Mouse (Mus musculus) cerebellum, adult 2 months (tissue): ENCODE data around the gene Sigmar1.

Experiments
- CTCF ChIP-seq: fragments of 200-500 bp; IDR thresholded peaks from 2 replicates; pipeline ENCODE4 v1.5.1; 2011; ENCODE audit warnings: low read depth, mild to moderate bottlenecking, control low read depth, low read length, moderate library complexity, borderline replicate concordance; ENCODE audit not compliant: insufficient read depth
- POLR2A ChIP-seq: fragments of 200-500 bp; IDR thresholded peaks from 2 replicates; pipeline ENCODE4 v1.6.1; 2011; ENCODE audit warnings: low read length, control low read depth, borderline replicate concordance; ENCODE audit not compliant: insufficient read depth

GRCm38 (mm10) chr4:41711705-41712375, 44.1 kb downstream of the Sigmar1 start:
- TF ChIP-seq CTCF (no peak), POLR2A (no peak)
